Mouse (Mus musculus): ENCODE measurements around the gene Ascc1. TPM values are rescaled to one million over a fixed set of nuclear protein-coding genes. Genes with fewer than 3 reads are reported as not detected.

Ascc1 gene
- total and polyA plus RNA-seq, 2 experiments from 2014 or later, result 15.7 to 34.6 TPM

GRCm38 (mm10) chr10:60026759-60027395 is 24.3 kb downstream of the Ascc1 start:
- Histone ChIP-seq H3K9ac (replicated peaks; ENCODE audit: low read depth, low read length) (no peak overlapping the region), H3K27ac (ENCODE audit: low read depth) (no peak overlapping the region), H3K4me1 (ENCODE audit: control insufficient read depth, insufficient read depth) (peaks cover 1% of the 10 kb centered on the region; the same call in 1 of the 2 replicates), H3K36me3 (replicated peaks; ENCODE audit: control insufficient read depth, insufficient read depth, low read length) (peaks cover 9% of the 10 kb centered on the region; the same call in 1 of the 2 replicates), H3K27me3 (ENCODE audit: control insufficient read depth, insufficient read depth, low read length) (no peaks in the 10 kb centered on the region), H3K4me2 (ENCODE audit: low read depth, low read length) (no peak overlapping the region), H3K9me3 (replicated peaks; ENCODE audit: control insufficient read depth, low read length) (no peaks in the 10 kb centered on the region), H3K4me3 (ENCODE audit: low read depth, low read length) (no peak overlapping the region)
- WGBS, result 61% methylated on average over 13 of the region's 13 CpGs
- TF ChIP-seq EP300 (IDR thresholded peaks at IDR 0.05; ENCODE audit: low read depth) (no peak), CTCF (IDR thresholded peaks at IDR 0.05; ENCODE audit: low read depth) (no peak)
- DNase-seq (ENCODE audit: low spot score) (no peak), ATAC-seq (ENCODE audit: insufficient read depth, low read depth) (no peak)

GRCm38 (mm10) chr10:60027619-60028084 is 25.0 kb downstream of the Ascc1 start:
- H3K27me3 ChIP-seq (ENCODE audit: control insufficient read depth, insufficient read depth, low read length), result no peaks in the 10 kb centered on the region
- WGBS, result 58% methylated on average over 2 of the region's 2 CpGs
- H3K4me2 ChIP-seq (ENCODE audit: low read depth, low read length), result no peak overlapping the region
- no peak overlapping the region for H3K4me3 ChIP-seq (ENCODE audit: low read depth, low read length)
- H3K36me3 ChIP-seq (replicated peaks; ENCODE audit: control insufficient read depth, insufficient read depth, low read length), result peaks cover 6% of the 10 kb centered on the region; the same call in 1 of the 2 replicates
- ATAC-seq (ENCODE audit: insufficient read depth, low read depth) (no peak), DNase-seq (ENCODE audit: low spot score) (no peak)
- H3K9me3 ChIP-seq (replicated peaks; ENCODE audit: control insufficient read depth, low read length), result no peaks in the 10 kb centered on the region
- no peak overlapping the region for H3K27ac ChIP-seq (ENCODE audit: low read depth)
- TF ChIP-seq CTCF (IDR thresholded peaks at IDR 0.05; ENCODE audit: low read depth) (no peak), EP300 (IDR thresholded peaks at IDR 0.05; ENCODE audit: low read depth) (no peak)
- H3K9ac ChIP-seq (replicated peaks; ENCODE audit: low read depth, low read length), result no peak overlapping the region
- peaks cover 9% of the 10 kb centered on the region; the same call in 1 of the 2 replicates for H3K4me1 ChIP-seq (ENCODE audit: control insufficient read depth, insufficient read depth)

- H3K9ac ChIP-seq (replicated peaks; ENCODE audit: low read depth, low read length), result no peak overlapping the region
- TF ChIP-seq CTCF (IDR thresholded peaks at IDR 0.05; ENCODE audit: low read depth) (no peak), EP300 (IDR thresholded peaks at IDR 0.05; ENCODE audit: low read depth) (no peak)
- no peak for DNase-seq (ENCODE audit: low spot score)
- H3K27me3 ChIP-seq (ENCODE audit: control insufficient read depth, insufficient read depth, low read length), result no peaks in the 10 kb centered on the region
- no peak overlapping the region for H3K27ac ChIP-seq (ENCODE audit: low read depth)
- H3K9me3 ChIP-seq (replicated peaks; ENCODE audit: control insufficient read depth, low read length), result no peaks in the 10 kb centered on the region
- 0 out of 2 replicates have a peak, but pooled peaks cover 4% of the 10 kb centered on the region for H3K36me3 ChIP-seq (replicated peaks; ENCODE audit: control insufficient read depth, insufficient read depth, low read length)
- ATAC-seq (ENCODE audit: insufficient read depth, low read depth), result no peak
- no peak overlapping the region for H3K4me3 ChIP-seq (ENCODE audit: low read depth, low read length)
- H3K4me1 ChIP-seq (ENCODE audit: control insufficient read depth, insufficient read depth), result peaks cover 9% of the 10 kb centered on the region; the same call in 1 of the 2 replicates
- WGBS, result 72% methylated on average over 7 of the region's 7 CpGs
- no peak overlapping the region for H3K4me2 ChIP-seq (ENCODE audit: low read depth, low read length)
Observed at GRCm38 (mm10) chr10:60028181-60028580, 25.6 kb downstream of the Ascc1 start.

- TF ChIP-seq EP300 (IDR thresholded peaks at IDR 0.05; ENCODE audit: low read depth), result no peak
- no peak for TF ChIP-seq CTCF (IDR thresholded peaks at IDR 0.05; ENCODE audit: low read depth)
- H3K9me3 ChIP-seq (replicated peaks; ENCODE audit: control insufficient read depth, low read length), result no peaks in the 10 kb centered on the region
- 73% methylated on average over 7 of the region's 7 CpGs for WGBS
Observed at GRCm38 (mm10) chr10:60028979-60029378, 26.4 kb downstream of the Ascc1 start.

GRCm38 (mm10) chr10:60029387-60029786 is 26.8 kb downstream of the Ascc1 start:
- no peaks in the 10 kb centered on the region for H3K27me3 ChIP-seq (ENCODE audit: control insufficient read depth, insufficient read depth, low read length)
- H3K27ac ChIP-seq (ENCODE audit: low read depth), result no peak overlapping the region
- H3K36me3 ChIP-seq (replicated peaks; ENCODE audit: control insufficient read depth, insufficient read depth, low read length), result 0 out of 2 replicates have a peak, but pooled peaks cover 4% of the 10 kb centered on the region
- H3K4me1 ChIP-seq (ENCODE audit: control insufficient read depth, insufficient read depth), result peaks cover 9% of the 10 kb centered on the region; the same call in 1 of the 2 replicates
- WGBS, result 86% methylated on average over 4 of the region's 4 CpGs
- no peaks in the 10 kb centered on the region for H3K9me3 ChIP-seq (replicated peaks; ENCODE audit: control insufficient read depth, low read length)
- DNase-seq (ENCODE audit: low spot score), result no peak
- no peak overlapping the region for H3K4me2 ChIP-seq (ENCODE audit: low read depth, low read length)
- no peak overlapping the region for H3K9ac ChIP-seq (replicated peaks; ENCODE audit: low read depth, low read length)
- no peak overlapping the region for H3K4me3 ChIP-seq (ENCODE audit: low read depth, low read length)
- ATAC-seq (ENCODE audit: insufficient read depth, low read depth), result no peak
- no peak for TF ChIP-seq CTCF (IDR thresholded peaks at IDR 0.05; ENCODE audit: low read depth)
- TF ChIP-seq EP300 (IDR thresholded peaks at IDR 0.05; ENCODE audit: low read depth), result no peak

More at GRCm38 (mm10) chr10:60028979-60029378, 26.4 kb downstream of the Ascc1 start:
- no peaks in the 10 kb centered on the region for H3K27me3 ChIP-seq (ENCODE audit: control insufficient read depth, insufficient read depth, low read length)
- no peak for DNase-seq (ENCODE audit: low spot score)
- 0 out of 2 replicates have a peak, but pooled peaks cover 4% of the 10 kb centered on the region for H3K36me3 ChIP-seq (replicated peaks; ENCODE audit: control insufficient read depth, insufficient read depth, low read length)
- no peak overlapping the region for H3K4me3 ChIP-seq (ENCODE audit: low read depth, low read length)
- no peak overlapping the region for H3K27ac ChIP-seq (ENCODE audit: low read depth)
- H3K4me2 ChIP-seq (ENCODE audit: low read depth, low read length), result no peak overlapping the region
- ATAC-seq (ENCODE audit: insufficient read depth, low read depth), result no peak
- peaks cover 9% of the 10 kb centered on the region; the same call in 1 of the 2 replicates for H3K4me1 ChIP-seq (ENCODE audit: control insufficient read depth, insufficient read depth)
- H3K9ac ChIP-seq (replicated peaks; ENCODE audit: low read depth, low read length), result no peak overlapping the region
